Mouse (Mus musculus): Measurements from ENCODE around the gene Tax1bp3.

GRCm38 (mm10) chr11:73168576-73168975, 8.3 kb upstream of the Tax1bp3 start:
- no peak for TF ChIP-seq TAL1 (IDR thresholded peaks at IDR 0.05; ENCODE audit: low read length)
- TF ChIP-seq GATA1 (IDR thresholded peaks at IDR 0.05; ENCODE audit: low read length) = no peak

Data from erythroblast, embryonic 14.5 days (primary cell).